Mouse (Mus musculus) spleen, adult 12 weeks (tissue): Measurements from ENCODE around the gene Lbp.

Source experiments
- DNase-seq: peaks from one replicate; pipeline ENCODE4 v3.0.0; 2022; ENCODE audit warnings: low spot score

Gene Lbp

GRCm38 (mm10) chr2:158313089-158313488 lies 6.8 kb downstream of the Lbp start:
- DNase-seq = no peak

DNA sequence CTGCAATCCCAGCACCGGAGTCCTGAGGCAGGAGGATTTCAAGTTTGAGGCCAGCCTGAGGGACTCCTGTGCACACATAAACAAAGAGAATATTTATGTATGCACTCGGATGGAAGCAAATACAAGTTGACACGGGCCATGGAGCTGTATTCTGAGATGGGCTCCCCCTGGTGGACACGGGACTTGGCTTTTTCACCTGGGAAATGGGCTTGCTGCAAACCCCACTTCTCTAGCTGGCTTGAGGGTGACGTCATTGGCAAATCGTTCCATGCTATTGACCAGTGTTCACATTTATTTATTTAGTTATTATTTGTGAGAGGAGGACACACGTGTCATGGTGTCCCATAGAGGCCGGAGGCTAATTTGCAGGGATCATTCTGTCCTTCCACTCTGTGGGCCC lies 10.1 kb downstream of the Lbp start:
- DNase-seq = peak; percentile 22

DNA sequence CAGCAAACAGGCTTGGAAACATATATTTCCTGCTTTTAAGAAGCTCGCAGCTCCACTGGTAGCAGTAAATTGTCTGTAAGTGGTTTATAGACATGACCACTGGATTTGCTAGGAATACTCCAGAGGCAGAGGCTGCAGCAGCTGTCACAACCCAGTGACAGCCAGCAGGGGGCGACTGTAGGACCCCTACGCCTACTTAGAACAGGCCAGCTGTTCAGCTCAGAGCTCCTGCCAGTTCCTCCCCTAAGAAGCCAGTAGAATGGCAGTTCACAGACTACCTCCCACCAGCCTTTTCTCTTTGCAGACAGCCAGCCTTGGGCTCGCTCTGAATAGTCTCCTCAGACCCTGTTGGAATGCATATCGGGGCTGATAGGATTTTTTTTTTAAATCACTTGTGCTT lies 10.7 kb downstream of the Lbp start:
- DNase-seq = no peak

DNA sequence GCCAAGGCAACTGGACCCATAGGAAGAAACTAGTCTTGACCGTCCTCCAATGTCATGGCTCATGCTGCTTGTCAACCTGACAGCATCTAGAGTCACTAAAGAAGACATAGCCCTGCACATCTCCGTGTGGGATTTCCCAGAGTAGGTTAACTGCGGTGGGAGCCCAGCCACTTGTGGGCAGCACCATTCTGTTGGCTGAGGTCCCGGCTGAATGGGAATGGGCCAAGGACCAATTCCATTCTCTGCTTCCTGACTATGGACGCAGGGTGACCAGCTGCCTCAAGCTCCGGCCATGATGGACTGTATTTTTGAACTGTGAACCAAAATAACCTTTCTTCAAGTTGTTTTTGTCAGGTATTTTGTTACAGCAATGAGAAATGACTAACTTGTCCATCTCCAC lies 15.3 kb downstream of the Lbp start:
- no peak for DNase-seq

DNA sequence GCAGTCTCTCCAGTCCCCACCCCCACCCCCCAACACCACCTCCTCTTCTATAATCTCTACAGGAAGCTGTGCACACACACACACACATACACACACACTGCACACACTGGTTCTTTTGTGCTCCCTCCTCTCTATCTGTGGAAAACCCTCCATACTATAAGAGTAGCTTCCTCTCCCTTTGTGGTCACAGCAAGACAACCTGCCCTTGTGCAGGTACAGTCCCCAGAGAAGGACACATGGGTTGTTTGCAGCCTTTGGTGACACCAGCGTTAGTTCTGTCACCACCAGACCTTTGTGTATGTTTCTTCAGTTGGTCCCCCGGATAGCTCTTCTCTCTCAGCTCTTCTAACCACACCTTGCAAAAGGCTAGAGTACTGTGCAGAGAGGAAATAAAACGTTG lies 16.6 kb downstream of the Lbp start:
- no peak for DNase-seq

GRCm38 (mm10) chr2:158324531-158325190 lies 18.4 kb downstream of the Lbp start:
- no peak for DNase-seq

DNA sequence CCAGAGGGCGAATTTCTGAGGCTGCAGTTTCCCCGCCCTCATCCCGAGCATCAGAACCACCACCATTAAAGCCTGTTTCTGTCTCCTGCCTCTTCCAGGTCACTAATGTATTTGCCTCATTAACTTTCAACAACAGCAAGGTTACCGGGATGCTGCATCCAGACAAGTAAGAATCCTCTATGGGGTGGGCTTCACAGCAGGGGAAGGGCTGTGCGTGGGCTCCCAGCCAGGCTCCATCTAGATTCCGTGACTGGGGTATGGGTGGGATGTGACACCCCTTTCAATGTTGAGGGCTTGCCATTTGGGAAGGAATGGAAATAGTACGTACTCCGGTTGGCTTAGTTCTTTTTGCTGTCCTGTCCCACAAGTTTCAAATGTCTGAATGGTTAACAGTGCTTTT lies 19.3 kb downstream of the Lbp start:
- DNase-seq = no peak

- no peak for DNase-seq
These were observed 28.1 kb downstream of the Lbp start for GRCm38 (mm10) chr2:158334356-158334755.

GRCm38 (mm10) chr2:158337698-158338097 lies 31.4 kb downstream of the Lbp start:
- DNase-seq = no peak

- peak; percentile 29 for DNase-seq
These were observed 33.8 kb downstream of the Lbp start for GRCm38 (mm10) chr2:158339948-158340564.

DNA sequence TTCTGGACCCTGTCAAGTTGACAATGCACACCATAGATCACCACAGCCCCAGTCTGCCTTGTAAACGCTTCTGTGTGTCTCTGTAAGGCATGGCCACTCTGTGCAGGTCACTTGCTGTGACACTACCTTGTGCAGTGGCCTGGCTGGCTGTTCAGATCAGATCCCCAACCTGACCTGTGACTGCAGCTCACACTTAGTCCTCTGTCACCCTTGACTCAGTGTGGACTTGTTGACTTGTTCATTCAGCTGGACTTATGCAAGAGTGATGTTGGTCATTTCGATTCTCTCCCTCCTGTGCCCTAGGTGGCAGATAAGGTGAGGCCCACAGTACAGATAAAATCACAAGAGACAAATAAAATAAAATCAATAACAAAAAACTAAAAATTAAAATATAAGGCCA lies 35.0 kb downstream of the Lbp start:
- DNase-seq = no peak

- DNase-seq = no peak
These were observed 37.2 kb downstream of the Lbp start for GRCm38 (mm10) chr2:158343495-158343894.

DNA sequence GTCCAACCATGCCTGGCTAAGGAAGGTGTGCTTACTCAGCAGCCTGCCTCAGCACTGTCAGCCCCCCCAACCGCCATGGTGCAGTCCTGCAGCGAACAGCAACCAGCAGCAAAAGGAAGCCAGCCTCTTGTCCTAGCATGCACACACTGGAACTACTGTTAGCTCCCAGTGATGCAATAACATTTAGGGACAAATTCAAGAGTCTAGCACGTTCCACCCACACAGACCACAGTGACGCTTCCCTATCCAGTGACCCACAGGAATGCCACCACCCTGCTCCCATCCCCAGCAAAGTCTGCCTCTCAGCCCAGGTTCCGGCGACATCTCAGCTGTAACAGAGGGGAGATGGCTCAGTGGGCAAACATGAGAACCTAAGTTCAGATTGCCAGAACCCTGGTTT lies 40.2 kb downstream of the Lbp start:
- DNase-seq = no peak

DNA sequence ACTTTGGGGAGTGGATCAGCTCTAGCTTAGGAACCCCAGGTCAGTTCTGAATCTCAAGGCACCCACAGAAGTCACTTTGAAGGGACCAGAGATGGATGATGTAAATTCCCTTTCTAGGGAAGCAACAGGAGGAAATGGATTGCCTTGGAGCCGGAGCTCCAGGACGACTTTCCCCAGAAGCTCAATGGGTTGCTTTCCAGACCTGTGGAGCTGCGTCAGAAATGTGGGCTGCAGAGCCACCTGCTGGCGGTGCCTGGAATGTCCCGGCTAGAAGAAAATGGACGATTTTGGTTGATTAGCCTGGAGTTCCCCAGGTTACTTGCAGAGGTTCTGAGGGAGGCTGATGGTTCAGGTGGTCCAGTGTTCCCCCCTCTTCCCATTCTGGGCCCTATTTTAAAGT lies 41.6 kb downstream of the Lbp start:
- peak; percentile 37 for DNase-seq

DNA sequence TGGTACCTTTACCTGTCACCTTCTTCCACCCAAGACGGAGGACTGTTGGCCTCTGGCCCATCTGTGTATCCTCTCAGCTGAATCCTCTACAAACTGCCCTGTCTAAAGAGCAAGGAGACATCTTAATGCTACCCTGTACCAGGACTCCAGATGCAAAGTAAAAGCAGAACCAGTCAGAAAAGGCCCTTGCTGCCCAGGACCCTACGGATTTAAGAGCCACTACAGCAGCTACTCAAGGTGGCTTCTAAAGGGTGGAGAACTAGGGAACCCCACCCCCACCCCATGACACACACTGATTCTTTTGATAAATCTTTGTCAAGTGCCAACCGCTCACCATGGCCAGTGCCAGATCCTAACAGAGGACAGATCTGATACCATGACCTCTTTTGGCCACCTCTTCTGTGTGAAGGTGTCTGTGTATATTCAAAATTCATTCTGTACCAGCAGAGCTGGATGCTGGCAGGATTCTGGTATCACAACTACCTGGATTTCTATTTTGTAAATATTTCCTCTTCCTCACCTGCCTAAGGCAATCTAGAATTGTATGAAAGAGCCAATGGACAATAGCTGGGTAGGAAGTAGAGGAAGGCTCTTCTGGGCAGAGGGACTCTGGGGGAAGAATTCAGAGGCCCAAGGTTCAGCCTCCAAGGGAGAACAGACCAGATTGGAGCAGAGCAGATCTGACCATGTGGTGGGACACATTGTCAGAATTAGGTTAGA lies 46.7 kb downstream of the Lbp start:
- no peak for DNase-seq

GRCm38 (mm10) chr2:158354348-158355114 lies 48.2 kb downstream of the Lbp start:
- DNase-seq = no peak

- DNase-seq = no peak
These were observed 48.9 kb downstream of the Lbp start for GRCm38 (mm10) chr2:158355238-158355637.

DNA sequence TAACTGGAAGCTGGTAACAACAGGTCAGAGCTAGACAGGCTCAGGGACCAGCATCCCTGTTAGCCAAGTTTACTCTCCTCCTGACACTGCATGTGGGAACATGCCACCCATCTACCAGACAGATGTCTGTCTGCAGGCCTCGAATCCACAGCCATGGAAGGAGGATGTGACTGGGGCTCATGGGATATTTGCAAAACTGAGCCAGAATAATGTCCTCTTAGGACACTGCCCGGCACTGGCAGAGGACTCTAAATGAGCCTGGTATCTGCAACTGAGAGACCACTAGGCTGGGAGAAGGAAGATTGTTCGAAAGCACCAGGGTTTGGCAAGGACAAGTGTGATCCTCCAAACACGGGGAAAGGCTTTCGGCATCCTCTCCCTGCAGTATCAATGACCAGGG lies 49.8 kb downstream of the Lbp start:
- no peak for DNase-seq

DNA sequence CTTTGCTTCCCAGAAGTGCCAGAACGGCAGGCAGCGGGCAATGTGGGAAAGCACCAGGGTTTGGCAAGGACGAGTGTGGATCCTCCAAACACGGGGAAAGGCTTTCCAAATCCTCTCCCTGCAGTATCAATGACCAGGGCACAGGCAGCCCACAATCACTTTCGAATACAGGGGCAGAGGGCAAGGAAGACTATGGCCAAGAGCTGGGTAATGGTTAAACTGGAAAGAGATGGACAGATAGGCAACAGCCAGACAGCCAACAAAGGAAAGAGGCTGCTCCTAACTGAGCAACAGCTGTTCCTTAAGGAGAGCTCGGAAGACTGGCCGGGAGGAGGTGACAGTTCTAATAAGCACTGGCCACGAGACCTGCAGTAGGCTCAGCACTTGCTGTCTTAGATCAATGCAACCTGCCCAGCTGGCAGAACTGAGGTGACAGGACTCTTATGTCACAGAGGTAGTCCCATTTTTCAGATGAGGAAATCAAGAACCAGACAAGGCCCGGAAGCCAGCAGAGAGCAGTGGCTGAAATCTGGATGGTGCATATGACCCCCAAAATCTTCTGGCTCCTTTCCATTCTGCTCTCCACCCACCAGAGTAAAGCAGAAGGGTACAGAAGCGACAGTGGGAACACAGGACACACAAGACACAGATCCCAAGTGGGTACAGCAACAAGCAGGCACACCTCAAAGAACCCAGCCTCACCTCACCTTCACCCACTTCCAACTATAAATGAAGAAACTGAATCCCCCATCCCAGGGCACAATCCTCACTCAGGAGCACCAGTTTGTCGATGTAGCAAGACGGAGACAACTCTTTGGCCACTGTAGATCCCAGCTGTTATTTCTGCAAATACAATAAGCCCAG lies 53.7 kb downstream of the Lbp start:
- no peak for DNase-seq

GRCm38 (mm10) chr2:158360873-158361677 lies 54.8 kb downstream of the Lbp start:
- peak; percentile 74 for DNase-seq
